Mouse (Mus musculus): Measurements from ENCODE around the gene Dtx2. TPM values are rescaled to one million over a fixed set of nuclear protein-coding genes. Genes with fewer than 3 reads are reported as not detected.
"Not testable (repeated sequence)": the region's sequence is repeated elsewhere in the genome, so short reads cannot be mapped to it uniquely, and the experiment has no call there.

Gene Dtx2
- total RNA-seq, 1 experiment, result 28.3 TPM

- Histone ChIP-seq H3K4me3 (ENCODE audit: insufficient read depth in 1 of 2, low read depth in 1 of 2, low read length in 2 of 2, poor library complexity in 1 of 2, severe bottlenecking in 1 of 2) (no peak overlapping the region), H3K9ac (ENCODE audit: insufficient read depth, low read depth, low read length, poor library complexity, severe bottlenecking) (no peak overlapping the region), H3K9me3 (ENCODE audit: control insufficient read depth, insufficient read depth, low read depth, low read length) (no peaks in the 10 kb centered on the region), H3K27ac (ENCODE audit: insufficient read depth, low read depth, low read length, poor library complexity, severe bottlenecking) (no peak overlapping the region), H3K36me3 (ENCODE audit: control insufficient read depth, insufficient read depth, low read length, poor library complexity, severe bottlenecking) (no peaks in the 10 kb centered on the region), H3K4me1 (ENCODE audit: control insufficient read depth in 2 of 2, insufficient read depth in 2 of 2, low read length in 2 of 2, poor library complexity in 1 of 2) (peaks cover 2 to 11% of the 10 kb centered on the region in 2 experiments; a peak in 3 of 4 replicates)
- peak; percentile 91 for DNase-seq (ENCODE audit: low read depth, low spot score)
- TF ChIP-seq ZC3H11A (IDR thresholded peaks at IDR 0.05; ENCODE audit: borderline replicate concordance, low read depth, low read length) (peak; percentile 65; the same call in 1 of the 2 replicates), CHD2 (IDR thresholded peaks at IDR 0.05; ENCODE audit: low read depth, low read length) (no peak)
- in situ Hi-C loops (cut with MboI; ENCODE audit: low sequenced_read_pairs in 2 of 2, unreplicated experiment in 2 of 2), result no loop called here
Measured at GRCm38 (mm10) chr5:136045987-136046386, 51.4 kb downstream of the Dtx2 start.

- H3K4me1 ChIP-seq (ENCODE audit: control insufficient read depth in 2 of 2, insufficient read depth in 2 of 2, low read length in 2 of 2, poor library complexity in 1 of 2), result peaks cover 0 to 17% of the 10 kb centered on the region in 2 experiments; a peak in 2 of 4 replicates
- H3K9me3 ChIP-seq (ENCODE audit: control insufficient read depth, insufficient read depth, low read depth, low read length); in situ Hi-C loops (cut with MboI; ENCODE audit: low sequenced_read_pairs in 2 of 2, unreplicated experiment in 2 of 2); DNase-seq (ENCODE audit: low read depth, low spot score); H3K9ac ChIP-seq (ENCODE audit: insufficient read depth, low read depth, low read length, poor library complexity, severe bottlenecking); H3K36me3 ChIP-seq (ENCODE audit: control insufficient read depth, insufficient read depth, low read length, poor library complexity, severe bottlenecking); H3K27ac ChIP-seq (ENCODE audit: insufficient read depth, low read depth, low read length, poor library complexity, severe bottlenecking); H3K4me3 ChIP-seq (ENCODE audit: insufficient read depth in 1 of 2, low read depth in 1 of 2, low read length in 2 of 2, poor library complexity in 1 of 2, severe bottlenecking in 1 of 2): not testable (repeated sequence)
Measured at GRCm38 (mm10) chr5:136048541-136048940, 53.9 kb downstream of the Dtx2 start.

GRCm38 (mm10) chr5:136049926-136050325 is 55.3 kb downstream of the Dtx2 start:
- TF ChIP-seq ZC3H11A (IDR thresholded peaks at IDR 0.05; ENCODE audit: borderline replicate concordance, low read depth, low read length) (no peak), CHD2 (IDR thresholded peaks at IDR 0.05; ENCODE audit: low read depth, low read length) (no peak)
- no peak overlapping the region for H3K9ac ChIP-seq (ENCODE audit: insufficient read depth, low read depth, low read length, poor library complexity, severe bottlenecking)
- in situ Hi-C loops (cut with MboI; ENCODE audit: low sequenced_read_pairs in 2 of 2, unreplicated experiment in 2 of 2), result no loop called here
- DNase-seq (ENCODE audit: low read depth, low spot score), result no peak
- peaks cover 0 to 17% of the 10 kb centered on the region in 2 experiments; a peak in 2 of 4 replicates for H3K4me1 ChIP-seq (ENCODE audit: control insufficient read depth in 2 of 2, insufficient read depth in 2 of 2, low read length in 2 of 2, poor library complexity in 1 of 2)
- H3K27ac ChIP-seq (ENCODE audit: insufficient read depth, low read depth, low read length, poor library complexity, severe bottlenecking), result no peak overlapping the region
- H3K9me3 ChIP-seq (ENCODE audit: control insufficient read depth, insufficient read depth, low read depth, low read length), result no peaks in the 10 kb centered on the region
- H3K4me3 ChIP-seq (ENCODE audit: insufficient read depth in 1 of 2, low read depth in 1 of 2, low read length in 2 of 2, poor library complexity in 1 of 2, severe bottlenecking in 1 of 2), result no peak overlapping the region
- H3K36me3 ChIP-seq (ENCODE audit: control insufficient read depth, insufficient read depth, low read length, poor library complexity, severe bottlenecking), result no peaks in the 10 kb centered on the region

- in situ Hi-C loops (cut with MboI; ENCODE audit: low sequenced_read_pairs in 2 of 2, unreplicated experiment in 2 of 2), result no loop called here
- no peak for TF ChIP-seq HCFC1 (IDR thresholded peaks at IDR 0.05; ENCODE audit: borderline replicate concordance, insufficient read depth, low read length)
- TF ChIP-seq ZNF384 (IDR thresholded peaks at IDR 0.05; ENCODE audit: low read depth, low read length), result no peak
- TF ChIP-seq ZC3H11A (IDR thresholded peaks at IDR 0.05; ENCODE audit: borderline replicate concordance, low read depth, low read length), result no peak
- no peak for TF ChIP-seq MAFK (IDR thresholded peaks at IDR 0.05; ENCODE audit: insufficient read depth, low read depth, low read length)
- no peak overlapping the region for H3K4me3 ChIP-seq (ENCODE audit: insufficient read depth in 1 of 2, low read depth in 1 of 2, low read length in 2 of 2, poor library complexity in 1 of 2, severe bottlenecking in 1 of 2)
Measured at GRCm38 (mm10) chr5:136051231-136052085, 56.9 kb downstream of the Dtx2 start.

More at GRCm38 (mm10) chr5:136051231-136052085, 56.9 kb downstream of the Dtx2 start:
- Histone ChIP-seq H3K4me1 (ENCODE audit: control insufficient read depth in 2 of 2, insufficient read depth in 2 of 2, low read length in 2 of 2, poor library complexity in 1 of 2) (peaks cover 0 to 13% of the 10 kb centered on the region in 2 experiments; a peak in 2 of 4 replicates), H3K9ac (ENCODE audit: insufficient read depth, low read depth, low read length, poor library complexity, severe bottlenecking) (peak overlapping the region; percentile 31; the same call in 1 of the 2 replicates), H3K9me3 (ENCODE audit: control insufficient read depth, insufficient read depth, low read depth, low read length) (no peaks in the 10 kb centered on the region), H3K36me3 (ENCODE audit: control insufficient read depth, insufficient read depth, low read length, poor library complexity, severe bottlenecking) (no peaks in the 10 kb centered on the region), H3K27ac (ENCODE audit: insufficient read depth, low read depth, low read length, poor library complexity, severe bottlenecking) (no peak overlapping the region)
- DNase-seq (ENCODE audit: low read depth, low spot score), result no peak
